Mouse (Mus musculus) brain, embryonic 14.5 days (tissue): ENCODE measurements around the gene Rad54l2.

Experiments
- CTCF ChIP-seq: fragments of 200-500 bp; IDR thresholded peaks from 2 replicates; pipeline ENCODE4 v1.5.1; 2012; ENCODE audit warnings: inconsistent platforms, mild to moderate bottlenecking, moderate library complexity, borderline replicate concordance; ENCODE audit not compliant: insufficient read depth, insufficient read length; ENCODE audit errors: extremely low read depth
- POLR2A ChIP-seq: fragments of 200-500 bp; IDR thresholded peaks from 2 replicates; pipeline ENCODE4 v1.6.1; 2012; ENCODE audit warnings: mild to moderate bottlenecking, inconsistent platforms, borderline replicate concordance; ENCODE audit not compliant: poor library complexity, insufficient read depth, insufficient read length, severe bottlenecking; ENCODE audit errors: extremely low read depth

GRCm38 (mm10) chr9:106686983-106687650, 101.9 kb downstream of the Rad54l2 start:
- peak; percentile 87 for TF ChIP-seq CTCF
- no peak for TF ChIP-seq POLR2A
